10 mouse cellular contexts compared by ENCODE assay signal in the genomic region with DNA sequence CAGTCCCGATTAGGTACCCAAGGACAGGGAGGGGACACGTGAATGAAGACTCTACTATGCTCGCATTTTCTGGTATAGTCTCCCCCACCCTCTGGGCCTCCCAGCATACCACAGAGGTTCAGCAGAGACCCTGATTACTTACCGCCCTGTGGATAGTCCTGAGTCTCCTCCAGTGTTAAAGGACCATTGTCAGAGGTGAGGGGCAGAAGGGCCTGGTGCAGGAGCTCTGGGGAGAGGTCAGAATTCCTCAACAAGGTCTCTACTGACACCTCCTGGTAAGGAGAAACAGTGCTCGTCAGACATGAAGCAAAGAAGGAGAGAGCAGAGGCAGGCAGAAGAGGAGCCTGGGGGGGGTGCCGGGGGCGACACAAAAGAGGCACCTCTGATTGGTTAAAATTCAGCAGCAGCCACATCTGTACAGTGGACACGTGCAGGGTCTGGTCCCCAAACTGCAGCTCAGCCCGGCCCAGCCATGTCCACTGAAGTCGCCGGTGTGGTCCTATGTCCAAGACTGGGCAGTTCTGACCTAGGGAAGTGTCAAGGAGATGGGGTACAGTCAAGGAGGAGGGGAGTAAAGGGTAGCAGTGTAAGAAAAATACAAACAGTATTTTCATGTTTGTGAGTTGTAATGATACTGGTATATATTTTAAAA. TPM values are rescaled to one million over a fixed set of nuclear protein-coding genes. Genes with fewer than 3 reads are reported as not detected.
DNase-seq lines count a peak whose midpoint lies in the region; ATAC-seq and TF ChIP-seq lines count a peak whose summit lies in the region.
"Had no signal": no experiment of that assay in that cellular context is flagged by ENCODE, and none has a peak within 500 bp of the region (broad histone marks: within the 10 kb centered on the region; RNA-seq: fewer than 3 reads in every experiment).

No protein-coding gene starts in this region.

- in situ Hi-C loops in CH12.LX (cut with MboI; ENCODE audit: low pct_ligation_motif_present, low pct_unique_long_range_greater_than_20kb, low sequenced_read_pairs), result no loop called here

- H3K27me3 ChIP-seq in heart, postnatal 0 days (ENCODE audit: control insufficient read depth, insufficient read depth, low read length), result no peaks in the 10 kb centered on the region
- no peaks in the 10 kb centered on the region for H3K27me3 ChIP-seq in CH12.LX (replicated peaks)
- no peaks in the 10 kb centered on the region for H3K27me3 ChIP-seq in forebrain, embryonic 11.5 days (ENCODE audit: control insufficient read depth, insufficient read depth, low read length)
- H3K27me3 ChIP-seq in liver, embryonic 14.5 days (ENCODE audit: control insufficient read depth, insufficient read depth, low read length), result no peaks in the 10 kb centered on the region
- H3K27me3 ChIP-seq: heart, embryonic 13.5 days had no signal

- WGBS in heart, postnatal 0 days, result 54% methylated on average over 11 of the region's 11 CpGs
- WGBS in forebrain, embryonic 11.5 days, result 45% methylated on average over 11 of the region's 11 CpGs
- 55% methylated on average over 11 of the region's 11 CpGs for WGBS in liver, embryonic 14.5 days (ENCODE audit: insufficient replicate concordance)

- no peaks in the 10 kb centered on the region for H3K36me3 ChIP-seq in heart, postnatal 0 days (replicated peaks; ENCODE audit: control insufficient read depth, insufficient read depth, low read length)
- no peaks in the 10 kb centered on the region for H3K36me3 ChIP-seq in CH12.LX (replicated peaks in 1 of 2; ENCODE audit: control insufficient read depth in 1 of 2, insufficient read depth in 1 of 2, low read length in 1 of 2)
- no peaks in the 10 kb centered on the region for H3K36me3 ChIP-seq in forebrain, embryonic 11.5 days (ENCODE audit: control insufficient read depth, insufficient read depth, low read length)
- H3K36me3 ChIP-seq in liver, embryonic 14.5 days (replicated peaks; ENCODE audit: control insufficient read depth, insufficient read depth, low read depth), result no peaks in the 10 kb centered on the region

- no peak for TF ChIP-seq POLR2A in CH12.LX (IDR thresholded peaks at IDR 0.05; ENCODE audit: low read depth, low read length)

- no peak overlapping the region for H3K4me2 ChIP-seq in heart, postnatal 0 days (ENCODE audit: low read depth, low read length)
- H3K4me2 ChIP-seq in CH12.LX (ENCODE audit: insufficient read depth, low read depth, poor library complexity, severe bottlenecking), result no peak overlapping the region
- H3K4me2 ChIP-seq in forebrain, embryonic 11.5 days (ENCODE audit: low read depth, low read length, severe bottlenecking), result no peak overlapping the region
- H3K4me2 ChIP-seq in liver, embryonic 14.5 days (ENCODE audit: low read depth), result no peak overlapping the region
- H3K4me2 ChIP-seq: heart, embryonic 13.5 days had no signal

- peak; percentile 79 for TF ChIP-seq RAD21 in CH12.LX (IDR thresholded peaks at IDR 0.05; ENCODE audit: low read depth, low read length)

- H3K79me2 ChIP-seq in CH12.LX (replicated peaks; ENCODE audit: control insufficient read depth, extremely low read depth, insufficient read depth, poor library complexity, severe bottlenecking), result no peaks in the 10 kb centered on the region

- TF ChIP-seq CTCF in heart, postnatal 0 days (IDR thresholded peaks at IDR 0.05; ENCODE audit: low read depth), result peak; percentile 76
- peak in 1 of 2 experiments; percentile 74; a peak in 2 of 4 replicates for TF ChIP-seq CTCF in CH12.LX (conservative IDR thresholded peaks at IDR 0.05 in 1 of 2, IDR thresholded peaks at IDR 0.05 in 1 of 2; ENCODE audit: low read depth in 2 of 2, low read length in 2 of 2)
- TF ChIP-seq CTCF in liver, embryonic 14.5 days (IDR thresholded peaks at IDR 0.05; ENCODE audit: low read depth), result peak; percentile 55

- no peak overlapping the region for H3K27ac ChIP-seq in heart, postnatal 0 days (ENCODE audit: low read depth)
- H3K27ac ChIP-seq in CH12.LX (ENCODE audit: insufficient read depth, low read depth), result no peak overlapping the region
- H3K27ac ChIP-seq in forebrain, embryonic 11.5 days (ENCODE audit: low read depth, low read length), result no peak overlapping the region
- H3K27ac ChIP-seq in liver, embryonic 14.5 days, result no peak overlapping the region
- H3K27ac ChIP-seq: heart, embryonic 13.5 days had no signal

- DNase-seq in heart, postnatal 0 days (ENCODE audit: low spot score), result peak; percentile 50
- no peak for DNase-seq in heart, adult 8-10 months (ENCODE audit: low spot score)
- peak; percentile 27 for DNase-seq in CH12.LX (ENCODE audit: extremely low read depth)
- DNase-seq in forebrain, embryonic 11.5 days (ENCODE audit: low spot score), result peak; percentile 55
- DNase-seq in liver, embryonic 14.5 days (ENCODE audit: low read depth in 3 of 3, low spot score in 3 of 3), result no peak
- no peak for DNase-seq in layer of hippocampus, postnatal 25 days (ENCODE audit: extremely low spot score in 1 of 2, low spot score in 1 of 2)
- no peak for DNase-seq in cerebellum, postnatal 25 days

- H3K9ac ChIP-seq in heart, postnatal 0 days (replicated peaks; ENCODE audit: low read depth, low read length), result no peak overlapping the region
- H3K9ac ChIP-seq in CH12.LX (ENCODE audit: insufficient read depth, low read depth), result no peak overlapping the region
- no peak overlapping the region for H3K9ac ChIP-seq in forebrain, embryonic 11.5 days (ENCODE audit: low read length)
- H3K9ac ChIP-seq in liver, embryonic 14.5 days (replicated peaks), result no peak overlapping the region
- H3K9ac ChIP-seq: heart, embryonic 13.5 days had no signal

- TF ChIP-seq EP300 in heart, postnatal 0 days (IDR thresholded peaks at IDR 0.05; ENCODE audit: low read depth), result no peak
- TF ChIP-seq EP300 in CH12.LX (IDR thresholded peaks at IDR 0.05; ENCODE audit: low read length), result no peak
- no peak for TF ChIP-seq EP300 in liver, embryonic 14.5 days (IDR thresholded peaks at IDR 0.05; ENCODE audit: low read depth)

- no peaks in the 10 kb centered on the region for H3K9me3 ChIP-seq in heart, postnatal 0 days (replicated peaks; ENCODE audit: control insufficient read depth, low read length)
- H3K9me3 ChIP-seq in CH12.LX (replicated peaks; ENCODE audit: low read length), result no peaks in the 10 kb centered on the region
- no peaks in the 10 kb centered on the region for H3K9me3 ChIP-seq in forebrain, embryonic 11.5 days (ENCODE audit: control insufficient read depth, low read length)
- H3K9me3 ChIP-seq in liver, embryonic 14.5 days (ENCODE audit: control insufficient read depth, low read length), result no peaks in the 10 kb centered on the region
- H3K9me3 ChIP-seq: heart, embryonic 13.5 days had no signal

- peak; percentile 64; the same call in 1 of the 2 replicates for ATAC-seq in heart, postnatal 0 days (ENCODE audit: insufficient read depth, low read depth)
- ATAC-seq in forebrain, embryonic 11.5 days (replicated peaks; ENCODE audit: low FRiP score), result 0 out of 2 replicates have a peak, but pooled peaks have one; percentile 33
- no peak for ATAC-seq in liver, embryonic 14.5 days (ENCODE audit: insufficient read depth)
- no peak for ATAC-seq in megakaryocyte progenitor cell, adult 5-6 weeks (replicated peaks; ENCODE audit: poor library complexity)

- H3K4me3 ChIP-seq in heart, postnatal 0 days (ENCODE audit: low read depth, low read length), result no peak overlapping the region
- no peak overlapping the region for H3K4me3 ChIP-seq in CH12.LX (replicated peaks in 1 of 3; ENCODE audit: low read depth in 2 of 3, low read length in 2 of 3, poor library complexity in 1 of 3)
- no peak overlapping the region for H3K4me3 ChIP-seq in forebrain, embryonic 11.5 days (ENCODE audit: low read depth, low read length)
- H3K4me3 ChIP-seq in liver, embryonic 14.5 days (ENCODE audit: insufficient read depth in 1 of 2, low read depth in 2 of 2, low read length in 2 of 2), result no peak overlapping the region
- H3K4me3 ChIP-seq: heart, embryonic 13.5 days had no signal

- dilution Hi-C loops in CH12.LX (cut with MboI; ENCODE audit: extremely low pct_ligation_motif_present, extremely low pct_unique_long_range_greater_than_20kb, low sequenced_read_pairs), result no loop called here

- H3K4me1 ChIP-seq in heart, postnatal 0 days (ENCODE audit: control insufficient read depth, insufficient read depth), result no peaks in the 10 kb centered on the region
- H3K4me1 ChIP-seq in CH12.LX (ENCODE audit: control insufficient read depth in 1 of 2, insufficient read depth in 2 of 2), result no peaks in the 10 kb centered on the region
- no peaks in the 10 kb centered on the region for H3K4me1 ChIP-seq in forebrain, embryonic 11.5 days (replicated peaks; ENCODE audit: control insufficient read depth, insufficient read depth, low read length)
- H3K4me1 ChIP-seq in liver, embryonic 14.5 days (replicated peaks; ENCODE audit: control insufficient read depth in 2 of 2, insufficient read depth in 2 of 2, low read length in 1 of 2), result no peaks in the 10 kb centered on the region; a peak in 1 of 4 replicates
- H3K4me1 ChIP-seq: heart, embryonic 13.5 days had no signal

RNA-seq across cellular contexts. Expression of a gene that starts 14.7 kb away (rescaled TPM):
- 7.0 and 16.0 TPM in 2 replicates for total RNA-seq in heart, postnatal 0 days (2014; rRNA removed; ENCODE audit: low replicate concordance)
- 9.1 and 10.0 TPM in 2 replicates for polyA plus RNA-seq in heart, postnatal 0 days (2015; fragmentation: Nextera tagmentation; extraction: Ambion mirVana)
- 1 to 10 TPM; 1.7 to 2.2 (median 1.8) TPM for total RNA-seq in heart, adult 8-10 months (2022)
- total RNA-seq in CH12.LX (2012; rRNA removed) (18.5 and 19.9 TPM in 2 replicates), CH12.LX (2014; rRNA removed) (27.3 and 30.2 TPM in 2 replicates)
- polyA plus RNA-seq in CH12.LX (2012; ENCODE audit: insufficient read length, low read depth), result 27.2 and 28.4 TPM in 2 replicates
- polyA plus RNA-seq in forebrain, embryonic 11.5 days (2014; fragmentation: Nextera tagmentation; extraction: Ambion mirVana), result 87.6 and 89.0 TPM in 2 replicates
- polyA plus RNA-seq in liver, embryonic 14.5 days (2012; rRNA removed), result 12.0 and 14.0 TPM in 2 replicates
- 20.0 and 24.2 TPM in 2 replicates for polyA plus RNA-seq in liver, embryonic 14.5 days (2014; fragmentation: Nextera tagmentation; extraction: Ambion mirVana)
- total RNA-seq in megakaryocyte progenitor cell, adult 5-6 weeks (2015), result 41.5 and 45.7 TPM in 2 replicates
- 20.2 and 26.3 TPM in 2 replicates for total RNA-seq in megakaryocyte progenitor cell, adult 5-6 weeks (2017)
- 1 to 10 TPM; 5.1 to 6.7 TPM for total RNA-seq in layer of hippocampus, postnatal 25 days (2021)
- total RNA-seq: neutrophil, adult 5-6 weeks had no signal

RNA-seq across cellular contexts. Expression of a gene that starts 23.7 kb away (rescaled TPM):
- total RNA-seq in heart, postnatal 0 days (2014; rRNA removed; ENCODE audit: low replicate concordance), result 0.31 and 0.80 TPM in 2 replicates
- 0.04 TPM in 2 replicates for polyA plus RNA-seq in heart, postnatal 0 days (2015; fragmentation: Nextera tagmentation; extraction: Ambion mirVana)
- total RNA-seq in heart, adult 8-10 months (2022), result under 1 TPM; 0.11 to 0.41 (median 0.24) TPM
- total RNA-seq in CH12.LX (2012; rRNA removed) (0.04 and 0.08 TPM in 2 replicates), CH12.LX (2014; rRNA removed) (not detected in 2 replicates)
- not detected in 2 replicates for polyA plus RNA-seq in CH12.LX (2012; ENCODE audit: insufficient read length, low read depth)
- polyA plus RNA-seq in forebrain, embryonic 11.5 days (2014; fragmentation: Nextera tagmentation; extraction: Ambion mirVana), result 3.5 TPM in 2 replicates
- polyA plus RNA-seq in liver, embryonic 14.5 days (2012; rRNA removed), result 0.02 and 0.04 TPM in 2 replicates
- polyA plus RNA-seq in liver, embryonic 14.5 days (2014; fragmentation: Nextera tagmentation; extraction: Ambion mirVana), result not detected in 2 replicates
- total RNA-seq in megakaryocyte progenitor cell, adult 5-6 weeks (2015), result 0.02 TPM in 1 of 2 replicates, not detected in the other
- 0.14 TPM in 1 of 2 replicates, not detected in the other for total RNA-seq in megakaryocyte progenitor cell, adult 5-6 weeks (2017)
- 100 to 1,000 TPM; 112 to 124 TPM for total RNA-seq in layer of hippocampus, postnatal 25 days (2021)

RNA-seq across cellular contexts. Expression of a gene that starts 35.0 kb away (rescaled TPM):
- total RNA-seq in heart, postnatal 0 days (2014; rRNA removed; ENCODE audit: low replicate concordance), result 12.7 and 20.3 TPM in 2 replicates
- polyA plus RNA-seq in heart, postnatal 0 days (2015; fragmentation: Nextera tagmentation; extraction: Ambion mirVana), result 4.9 and 6.1 TPM in 2 replicates
- total RNA-seq in heart, adult 8-10 months (2022), result 10 to 100 TPM; 22.7 to 28.0 (median 24.9) TPM
- total RNA-seq in CH12.LX (2012; rRNA removed), result 0.08 TPM in 2 replicates
- total RNA-seq in CH12.LX (2014; rRNA removed), result 0.05 TPM in 1 of 2 replicates, not detected in the other
- 0.27 and 0.65 TPM in 2 replicates for polyA plus RNA-seq in CH12.LX (2012; ENCODE audit: insufficient read length, low read depth)
- 3.4 and 4.0 TPM in 2 replicates for polyA plus RNA-seq in forebrain, embryonic 11.5 days (2014; fragmentation: Nextera tagmentation; extraction: Ambion mirVana)
- 0.59 and 0.92 TPM in 2 replicates for polyA plus RNA-seq in liver, embryonic 14.5 days (2012; rRNA removed)
- polyA plus RNA-seq in liver, embryonic 14.5 days (2014; fragmentation: Nextera tagmentation; extraction: Ambion mirVana), result 0.34 and 0.46 TPM in 2 replicates
- 9.2 and 12.4 TPM in 2 replicates for total RNA-seq in megakaryocyte progenitor cell, adult 5-6 weeks (2015)
- 12.4 and 12.5 TPM in 2 replicates for total RNA-seq in megakaryocyte progenitor cell, adult 5-6 weeks (2017)
- 10 to 100 TPM; 51.1 to 57.4 TPM for total RNA-seq in layer of hippocampus, postnatal 25 days (2021)

RNA-seq across cellular contexts. Expression of a gene that starts 44.8 kb away (rescaled TPM):
- 192 and 271 TPM in 2 replicates for total RNA-seq in heart, postnatal 0 days (2014; rRNA removed; ENCODE audit: low replicate concordance)
- polyA plus RNA-seq in heart, postnatal 0 days (2015; fragmentation: Nextera tagmentation; extraction: Ambion mirVana), result 6.4 and 8.8 TPM in 2 replicates
- total RNA-seq in heart, adult 8-10 months (2022), result 100 to 1,000 TPM in 2 of 4 experiments, 10 to 100 TPM in 2; 84.1 to 121 (median 98.6) TPM
- total RNA-seq in CH12.LX (2012; rRNA removed), result 38.2 and 48.1 TPM in 2 replicates
- 40.8 and 54.5 TPM in 2 replicates for total RNA-seq in CH12.LX (2014; rRNA removed)
- 60.1 and 81.6 TPM in 2 replicates for polyA plus RNA-seq in CH12.LX (2012; ENCODE audit: insufficient read length, low read depth)
- polyA plus RNA-seq in forebrain, embryonic 11.5 days (2014; fragmentation: Nextera tagmentation; extraction: Ambion mirVana), result 5.0 and 5.2 TPM in 2 replicates
- 16.0 and 22.0 TPM in 2 replicates for polyA plus RNA-seq in liver, embryonic 14.5 days (2012; rRNA removed)
- polyA plus RNA-seq in liver, embryonic 14.5 days (2014; fragmentation: Nextera tagmentation; extraction: Ambion mirVana), result 2.5 and 2.6 TPM in 2 replicates
- total RNA-seq in megakaryocyte progenitor cell, adult 5-6 weeks (2015), result 36.5 and 43.5 TPM in 2 replicates
- 40.0 and 47.5 TPM in 2 replicates for total RNA-seq in megakaryocyte progenitor cell, adult 5-6 weeks (2017)
- total RNA-seq in layer of hippocampus, postnatal 25 days (2021), result 10 to 100 TPM; 75.9 to 80.6 TPM

Comparison
In these comparisons a context has a peak if more than half of its experiments do, and no peak if none do; other contexts are left out.
1. DNase-seq: peak in heart, postnatal 0 days (single experiment), CH12.LX (single experiment) and forebrain, embryonic 11.5 days (single experiment); none in heart, adult 8-10 months (single experiment), liver, embryonic 14.5 days (0 of 3), layer of hippocampus, postnatal 25 days (0 of 2) and cerebellum, postnatal 25 days (0 of 2).
2. ATAC-seq: peak in heart, postnatal 0 days (single experiment) and forebrain, embryonic 11.5 days (single experiment); none in liver, embryonic 14.5 days (single experiment) and megakaryocyte progenitor cell, adult 5-6 weeks (single experiment).
3. RNA of a gene that starts 23.7 kb away (total RNA-seq): 112 to 124 TPM in layer of hippocampus, postnatal 25 days; 0.31 to 0.80 TPM in heart, postnatal 0 days, 0.11 to 0.41 TPM in heart, adult 8-10 months, 0.04 to 0.08 TPM in CH12.LX and 0.02 to 0.14 TPM in megakaryocyte progenitor cell, adult 5-6 weeks; every median in the first group is over 10 times any median in the second.
4. RNA of a gene that starts 35.0 kb away (total RNA-seq): 51.1 to 57.4 TPM in layer of hippocampus, postnatal 25 days, 22.7 to 28.0 TPM in heart, adult 8-10 months, 12.7 to 20.3 TPM in heart, postnatal 0 days and 9.2 to 12.5 TPM in megakaryocyte progenitor cell, adult 5-6 weeks; 0.05 to 0.08 TPM in CH12.LX; every median in the first group is over 4 times any median in the second.